Mouse (Mus musculus): ENCODE measurements around the gene Fblim1. TPM values are rescaled to one million over a fixed set of nuclear protein-coding genes. Genes with fewer than 3 reads are reported as not detected.
"Not testable (repeated sequence)": the region's sequence is repeated elsewhere in the genome, so short reads cannot be mapped to it uniquely, and the experiment has no call there.

The Fblim1 gene
- polyA plus RNA-seq, 1 experiment from 2014 or later = 94.6 TPM

- Histone ChIP-seq H3K4me1 (replicated peaks; ENCODE audit: control insufficient read depth, insufficient read depth, low read length) (0 out of 2 replicates have a peak, but pooled peaks cover 9% of the 10 kb centered on the region), H3K4me3 (ENCODE audit: low read depth, low read length) (no peak overlapping the region), H3K36me3 (ENCODE audit: control insufficient read depth, insufficient read depth, low read length) (peaks cover 9% of the 10 kb centered on the region), H3K27me3 (replicated peaks; ENCODE audit: control insufficient read depth, insufficient read depth, low read length) (no peaks in the 10 kb centered on the region), H3K9ac (ENCODE audit: low read length) (no peak overlapping the region), H3K27ac (ENCODE audit: low read depth) (no peak overlapping the region), H3K9me3 (ENCODE audit: control insufficient read depth, low read length) (no peaks in the 10 kb centered on the region), H3K4me2 (ENCODE audit: low read length) (no peak overlapping the region)
- ATAC-seq (replicated peaks; ENCODE audit: low FRiP score, low TSS enrichment, low read depth) (0 out of 2 replicates have a peak, but pooled peaks have one; percentile 12), DNase-seq (ENCODE audit: low spot score) (no peak)
- WGBS = 56% methylated on average over 10 of the region's 10 CpGs
Measured at GRCm38 (mm10) chr4:141571934-141572333, 34.0 kb downstream of the Fblim1 start.

GRCm38 (mm10) chr4:141571337-141571739 lies 34.6 kb downstream of the Fblim1 start:
- Histone ChIP-seq H3K9me3 (ENCODE audit: control insufficient read depth, low read length) (no peaks in the 10 kb centered on the region), H3K9ac (ENCODE audit: low read length) (no peak overlapping the region), H3K27me3 (replicated peaks; ENCODE audit: control insufficient read depth, insufficient read depth, low read length) (no peaks in the 10 kb centered on the region), H3K4me3 (ENCODE audit: low read depth, low read length) (no peak overlapping the region), H3K4me2 (ENCODE audit: low read length) (no peak overlapping the region), H3K27ac (ENCODE audit: low read depth) (no peak overlapping the region), H3K36me3 (ENCODE audit: control insufficient read depth, insufficient read depth, low read length) (peaks cover 3% of the 10 kb centered on the region), H3K4me1 (replicated peaks; ENCODE audit: control insufficient read depth, insufficient read depth, low read length) (0 out of 2 replicates have a peak, but pooled peaks cover 9% of the 10 kb centered on the region)
- ATAC-seq (replicated peaks; ENCODE audit: low FRiP score, low TSS enrichment, low read depth) (no peak), DNase-seq (ENCODE audit: low spot score) (no peak)
- 55% methylated on average over 6 of the region's 6 CpGs for WGBS

GRCm38 (mm10) chr4:141570821-141571220 lies 35.1 kb downstream of the Fblim1 start:
- Histone ChIP-seq H3K9ac (ENCODE audit: low read length) (no peak overlapping the region), H3K27ac (ENCODE audit: low read depth) (no peak overlapping the region), H3K9me3 (ENCODE audit: control insufficient read depth, low read length) (no peaks in the 10 kb centered on the region), H3K4me3 (ENCODE audit: low read depth, low read length) (no peak overlapping the region), H3K36me3 (ENCODE audit: control insufficient read depth, insufficient read depth, low read length) (no peaks in the 10 kb centered on the region), H3K27me3 (replicated peaks; ENCODE audit: control insufficient read depth, insufficient read depth, low read length) (no peaks in the 10 kb centered on the region), H3K4me1 (replicated peaks; ENCODE audit: control insufficient read depth, insufficient read depth, low read length) (0 out of 2 replicates have a peak, but pooled peaks cover 9% of the 10 kb centered on the region), H3K4me2 (ENCODE audit: low read length) (no peak overlapping the region)
- ATAC-seq (replicated peaks; ENCODE audit: low FRiP score, low TSS enrichment, low read depth) (no peak), DNase-seq (ENCODE audit: low spot score) (no peak)
- 85% methylated on average over 1 of the region's 1 CpGs for WGBS

DNA sequence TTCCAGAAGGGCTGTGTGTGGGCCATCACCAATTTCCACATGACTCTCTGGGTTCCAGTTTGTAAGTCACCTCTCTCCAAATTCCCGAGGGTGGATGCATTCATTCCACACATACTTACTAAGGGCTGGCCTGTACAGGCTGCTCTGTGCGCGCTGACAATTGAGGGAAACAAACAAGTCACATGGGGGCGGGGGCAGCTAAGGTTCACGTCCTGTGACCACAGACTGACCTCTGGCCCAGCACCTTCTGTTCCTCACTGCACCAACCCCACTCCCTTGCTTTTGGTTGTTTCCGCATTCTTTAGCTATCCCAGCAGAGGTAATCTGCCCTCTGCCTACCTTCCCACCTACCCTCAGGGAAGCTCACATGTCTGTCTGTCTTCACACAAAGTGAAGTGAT lies 35.9 kb downstream of the Fblim1 start:
- Histone ChIP-seq H3K27ac (ENCODE audit: low read depth) (no peak overlapping the region), H3K27me3 (replicated peaks; ENCODE audit: control insufficient read depth, insufficient read depth, low read length) (no peaks in the 10 kb centered on the region), H3K4me3 (ENCODE audit: low read depth, low read length) (no peak overlapping the region), H3K36me3 (ENCODE audit: control insufficient read depth, insufficient read depth, low read length) (no peaks in the 10 kb centered on the region), H3K9me3 (ENCODE audit: control insufficient read depth, low read length) (no peaks in the 10 kb centered on the region), H3K4me1 (replicated peaks; ENCODE audit: control insufficient read depth, insufficient read depth, low read length) (0 out of 2 replicates have a peak, but pooled peaks cover 10% of the 10 kb centered on the region), H3K9ac (ENCODE audit: low read length) (no peak overlapping the region), H3K4me2 (ENCODE audit: low read length) (no peak overlapping the region)
- WGBS = 53% methylated on average over 6 of the region's 6 CpGs
- no peak for ATAC-seq (replicated peaks; ENCODE audit: low FRiP score, low TSS enrichment, low read depth)
- no peak for DNase-seq (ENCODE audit: low spot score)

DNA sequence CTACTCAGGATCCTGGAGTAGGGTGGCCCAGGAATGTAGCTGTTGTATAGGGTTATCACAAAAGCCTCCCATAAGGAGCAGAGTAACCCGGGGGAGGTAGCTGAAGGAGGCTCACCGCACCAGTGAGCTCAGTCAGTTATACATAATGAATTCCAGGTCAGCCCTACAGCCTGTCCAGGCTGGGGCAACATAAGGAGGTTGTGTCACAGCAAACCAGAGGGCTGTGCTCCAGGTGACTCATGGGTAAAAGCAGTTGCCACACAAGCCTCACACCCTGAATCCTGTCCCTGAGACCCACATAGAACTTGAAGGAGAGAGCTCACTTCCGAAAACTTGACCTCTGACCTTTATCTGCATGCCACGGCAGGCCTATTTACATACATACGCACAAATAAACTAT lies 36.9 kb downstream of the Fblim1 start:
- no peaks in the 10 kb centered on the region for H3K36me3 ChIP-seq (ENCODE audit: control insufficient read depth, insufficient read depth, low read length)
- no peak overlapping the region for H3K4me3 ChIP-seq (ENCODE audit: low read depth, low read length)
- WGBS = 88% methylated on average over 5 of the region's 5 CpGs
- no peak overlapping the region for H3K27ac ChIP-seq (ENCODE audit: low read depth)
- H3K4me2 ChIP-seq (ENCODE audit: low read length) = no peak overlapping the region
- no peak for ATAC-seq (replicated peaks; ENCODE audit: low FRiP score, low TSS enrichment, low read depth)
- H3K4me1 ChIP-seq (replicated peaks; ENCODE audit: control insufficient read depth, insufficient read depth, low read length) = 0 out of 2 replicates have a peak, but pooled peaks cover 10% of the 10 kb centered on the region
- H3K9me3 ChIP-seq (ENCODE audit: control insufficient read depth, low read length) = no peaks in the 10 kb centered on the region
- no peak for DNase-seq (ENCODE audit: low spot score)
- no peak overlapping the region for H3K9ac ChIP-seq (ENCODE audit: low read length)
- H3K27me3 ChIP-seq (replicated peaks; ENCODE audit: control insufficient read depth, insufficient read depth, low read length) = no peaks in the 10 kb centered on the region

- H3K4me1 ChIP-seq (replicated peaks; ENCODE audit: control insufficient read depth, insufficient read depth, low read length); H3K9me3 ChIP-seq (ENCODE audit: control insufficient read depth, low read length); H3K9ac ChIP-seq (ENCODE audit: low read length); H3K27me3 ChIP-seq (replicated peaks; ENCODE audit: control insufficient read depth, insufficient read depth, low read length); DNase-seq (ENCODE audit: low spot score); H3K4me3 ChIP-seq (ENCODE audit: low read depth, low read length); ATAC-seq (replicated peaks; ENCODE audit: low FRiP score, low TSS enrichment, low read depth); H3K27ac ChIP-seq (ENCODE audit: low read depth); H3K36me3 ChIP-seq (ENCODE audit: control insufficient read depth, insufficient read depth, low read length); H3K4me2 ChIP-seq (ENCODE audit: low read length): not testable (repeated sequence)
- WGBS = 89% methylated on average over 7 of the region's 7 CpGs
Measured at GRCm38 (mm10) chr4:141567174-141567573, 38.7 kb downstream of the Fblim1 start.

- no peaks in the 10 kb centered on the region for H3K9me3 ChIP-seq (ENCODE audit: control insufficient read depth, low read length)
- H3K27me3 ChIP-seq (replicated peaks; ENCODE audit: control insufficient read depth, insufficient read depth, low read length) = no peaks in the 10 kb centered on the region
- no peak overlapping the region for H3K4me2 ChIP-seq (ENCODE audit: low read length)
- WGBS = 83% methylated on average over 6 of the region's 6 CpGs
- no peak overlapping the region for H3K4me3 ChIP-seq (ENCODE audit: low read depth, low read length)
- no peak for DNase-seq (ENCODE audit: low spot score)
- ATAC-seq (replicated peaks; ENCODE audit: low FRiP score, low TSS enrichment, low read depth) = no peak
- H3K27ac ChIP-seq (ENCODE audit: low read depth) = no peak overlapping the region
- 0 out of 2 replicates have a peak, but pooled peaks cover 2% of the 10 kb centered on the region for H3K4me1 ChIP-seq (replicated peaks; ENCODE audit: control insufficient read depth, insufficient read depth, low read length)
- no peak overlapping the region for H3K9ac ChIP-seq (ENCODE audit: low read length)
- no peaks in the 10 kb centered on the region for H3K36me3 ChIP-seq (ENCODE audit: control insufficient read depth, insufficient read depth, low read length)
Measured at GRCm38 (mm10) chr4:141566187-141566586, 39.7 kb downstream of the Fblim1 start.

DNA sequence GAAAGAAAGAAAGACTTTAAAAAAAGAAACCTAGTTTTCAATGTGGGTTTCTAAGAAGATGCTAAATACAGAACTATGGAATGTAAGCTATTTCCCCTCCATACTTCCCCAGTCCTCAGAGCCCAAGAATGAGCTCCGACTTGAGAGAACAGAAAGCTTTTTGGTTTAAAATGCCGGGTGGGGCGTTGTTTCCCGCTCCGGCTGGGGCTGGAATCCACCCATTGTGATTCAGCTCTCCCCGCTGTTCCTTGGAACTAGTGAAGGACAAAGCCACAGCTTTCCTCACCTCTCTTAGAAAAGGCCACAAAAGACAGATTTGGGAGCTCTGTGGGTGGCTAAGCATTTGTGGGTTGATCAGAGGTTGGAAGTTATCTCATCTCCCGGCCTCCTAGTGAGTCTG lies 40.6 kb downstream of the Fblim1 start:
- no peaks in the 10 kb centered on the region for H3K9me3 ChIP-seq (ENCODE audit: control insufficient read depth, low read length)
- H3K4me3 ChIP-seq (ENCODE audit: low read depth, low read length) = no peak overlapping the region
- H3K4me1 ChIP-seq (replicated peaks; ENCODE audit: control insufficient read depth, insufficient read depth, low read length) = 0 out of 2 replicates have a peak, but pooled peaks cover 2% of the 10 kb centered on the region
- whole genome bisulfite sequencing = 62% methylated on average over 7 of the region's 7 CpGs
- no peaks in the 10 kb centered on the region for H3K36me3 ChIP-seq (ENCODE audit: control insufficient read depth, insufficient read depth, low read length)
- ATAC-seq (replicated peaks; ENCODE audit: low FRiP score, low TSS enrichment, low read depth) (no peak), DNase-seq (ENCODE audit: low spot score) (no peak)
- peak overlapping the region; percentile 24; the same call in 1 of the 2 replicates for H3K27ac ChIP-seq (ENCODE audit: low read depth)
- no peaks in the 10 kb centered on the region for H3K27me3 ChIP-seq (replicated peaks; ENCODE audit: control insufficient read depth, insufficient read depth, low read length)
- no peak overlapping the region for H3K9ac ChIP-seq (ENCODE audit: low read length)
- no peak overlapping the region for H3K4me2 ChIP-seq (ENCODE audit: low read length)

DNA sequence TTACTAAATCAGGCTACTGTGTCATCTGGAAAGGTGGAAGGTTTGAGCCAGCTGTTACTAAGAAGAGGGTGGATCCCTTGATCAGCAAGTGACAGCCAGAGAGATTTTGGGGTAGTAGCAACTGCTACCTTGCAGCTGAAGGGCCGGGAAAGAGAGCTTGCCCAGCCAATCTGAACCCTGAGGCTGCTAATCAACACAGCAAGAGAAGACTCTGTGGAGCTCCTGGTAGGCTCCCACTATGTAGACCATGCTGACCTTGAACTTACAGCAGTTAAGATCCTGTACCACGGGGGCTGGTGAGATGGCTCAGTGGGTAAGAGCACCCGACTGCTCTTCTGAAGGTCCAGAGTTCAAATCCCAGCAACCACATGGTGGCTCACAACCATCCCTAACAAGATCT lies 41.2 kb downstream of the Fblim1 start:
- no peak overlapping the region for H3K9ac ChIP-seq (ENCODE audit: low read length)
- no peak overlapping the region for H3K4me2 ChIP-seq (ENCODE audit: low read length)
- H3K4me3 ChIP-seq (ENCODE audit: low read depth, low read length) = no peak overlapping the region
- ATAC-seq (replicated peaks; ENCODE audit: low FRiP score, low TSS enrichment, low read depth) (no peak), DNase-seq (ENCODE audit: low spot score) (no peak)
- H3K4me1 ChIP-seq (replicated peaks; ENCODE audit: control insufficient read depth, insufficient read depth, low read length) = peaks cover 5% of the 10 kb centered on the region; the same call in 1 of the 2 replicates
- WGBS = 73% methylated on average over 3 of the region's 3 CpGs
- H3K27ac ChIP-seq (ENCODE audit: low read depth) = no peak overlapping the region
- H3K27me3 ChIP-seq (replicated peaks; ENCODE audit: control insufficient read depth, insufficient read depth, low read length) = no peaks in the 10 kb centered on the region
- no peaks in the 10 kb centered on the region for H3K9me3 ChIP-seq (ENCODE audit: control insufficient read depth, low read length)
- no peaks in the 10 kb centered on the region for H3K36me3 ChIP-seq (ENCODE audit: control insufficient read depth, insufficient read depth, low read length)
